Mouse (Mus musculus) embryonic stem cell, embryonic (primary cell): ENCODE data around the gene Gm13057.
"Not testable (repeated sequence)": the region's sequence is repeated elsewhere in the genome, so short reads cannot be mapped to it uniquely, and the experiment has no call there.

ENCODE experiments used
- CTCF ChIA-PET, 4 experiments: fragments of 300-600 bp in 2 of 4; fragments of 350-600 bp in 2 of 4; sonication (Branson Sonifier 250); formaldehyde crosslinking; loops; one replicate each; lab custom pipeline; 2022; ENCODE audit warnings: inconsistent platforms in 2 of 4; lab: Charles Lee
- POLR2A ChIA-PET, 4 experiments: fragments of 300-600 bp in 2 of 4; fragments of 350-600 bp in 2 of 4; sonication (Branson Sonifier 250); formaldehyde crosslinking; loops; one replicate each; lab custom pipeline; 2022; ENCODE audit warnings: antibody characterized with exemption in 4 of 4, inconsistent platforms in 1 of 4; lab: Charles Lee

Gene Gm13057

DNA sequence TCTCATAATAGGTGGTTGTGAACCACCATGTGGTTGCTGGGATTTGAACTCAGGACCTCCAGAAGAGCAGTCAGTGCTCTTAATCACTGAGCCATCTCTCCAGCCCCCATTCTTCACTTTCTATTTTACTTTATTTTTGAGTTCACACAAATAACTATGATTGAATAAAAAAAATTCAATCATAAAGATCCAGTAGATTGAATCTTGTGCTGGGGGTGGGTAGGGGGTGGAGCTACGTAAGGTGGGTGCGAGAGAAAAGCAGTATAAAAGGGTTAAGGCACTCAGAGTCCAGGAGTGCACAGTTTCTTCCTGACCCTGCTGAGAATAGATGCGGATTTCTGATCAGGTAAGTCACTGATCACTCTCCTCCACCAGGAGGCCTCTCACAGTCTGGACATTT is at the start of gene Gm13057, which contains the start of gene BC080695:
TSS of gene Gm13057 (plus strand) at position 310 of the 400 bp plus-strand sequence.
TSS of gene BC080695 (plus strand) at position 301 of the 400 bp plus-strand sequence.
- POLR2A ChIA-PET: not testable (repeated sequence)

DNA sequence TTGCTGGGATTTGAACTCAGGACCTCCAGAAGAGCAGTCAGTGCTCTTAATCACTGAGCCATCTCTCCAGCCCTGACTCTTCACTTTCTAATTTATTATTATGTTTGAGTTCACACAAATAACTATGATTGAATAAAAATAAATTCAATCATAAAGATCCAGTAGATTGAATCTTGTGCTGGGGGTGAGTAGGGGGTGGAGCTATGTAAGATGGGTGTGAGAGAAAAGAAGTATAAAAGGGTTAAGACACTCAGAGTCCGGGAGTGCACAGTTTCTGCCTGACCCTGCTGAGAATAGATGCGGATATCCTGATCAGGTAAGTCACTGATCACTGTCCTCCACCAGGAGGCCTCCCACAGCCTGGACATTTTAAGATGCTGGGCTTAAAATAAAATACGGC is 40.5 kb upstream of the Gm13057 start, which contains the start of gene Gm13043:
TSS of gene Gm13043 (plus strand) at position 301 of the 400 bp plus-strand sequence.
- ChIA-PET POLR2A (no interaction called here), CTCF (no interaction called here)

More for the DNA sequence above, at the start of gene Gm13057, which contains the start of gene BC080695:
- CTCF ChIA-PET: not testable (repeated sequence)

DNA sequence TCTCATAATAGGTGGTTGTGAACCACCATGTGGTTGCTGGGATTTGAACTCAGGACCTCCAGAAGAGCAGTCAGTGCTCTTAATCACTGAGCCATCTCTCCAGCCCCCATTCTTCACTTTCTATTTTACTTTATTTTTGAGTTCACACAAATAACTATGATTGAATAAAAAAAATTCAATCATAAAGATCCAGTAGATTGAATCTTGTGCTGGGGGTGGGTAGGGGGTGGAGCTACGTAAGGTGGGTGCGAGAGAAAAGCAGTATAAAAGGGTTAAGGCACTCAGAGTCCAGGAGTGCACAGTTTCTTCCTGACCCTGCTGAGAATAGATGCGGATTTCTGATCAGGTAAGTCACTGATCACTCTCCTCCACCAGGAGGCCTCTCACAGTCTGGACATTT is 15.9 kb upstream of the Gm13057 start, which contains the start of gene Gm13040:
TSS of gene Gm13040 (plus strand) at position 301 of the 400 bp plus-strand sequence.
- CTCF ChIA-PET, POLR2A ChIA-PET: not testable (repeated sequence)
